Mouse (Mus musculus) brain, embryonic 14.5 days (tissue): ENCODE results near the gene Crtam. TPM values are rescaled to one million over a fixed set of nuclear protein-coding genes. Genes with fewer than 3 reads are reported as not detected.

Experiments
- DNase-seq: peaks from one replicate; pipeline ENCODE4 v3.0.0-alpha.2; 2011; ENCODE audit warnings: low read depth
- CTCF ChIP-seq: fragments of 200-500 bp; IDR thresholded peaks from 2 replicates; pipeline ENCODE4 v1.5.1; 2012; ENCODE audit warnings: inconsistent platforms, mild to moderate bottlenecking, moderate library complexity, borderline replicate concordance; ENCODE audit not compliant: insufficient read depth, insufficient read length; ENCODE audit errors: extremely low read depth
- POLR2A ChIP-seq: fragments of 200-500 bp; IDR thresholded peaks from 2 replicates; pipeline ENCODE4 v1.6.1; 2012; ENCODE audit warnings: mild to moderate bottlenecking, inconsistent platforms, borderline replicate concordance; ENCODE audit not compliant: poor library complexity, insufficient read depth, insufficient read length, severe bottlenecking; ENCODE audit errors: extremely low read depth
- polyA plus RNA-seq: library from polyadenylated mRNA; depleted of rRNA; stranded (reverse); fragments of >200 nt; gene quantifications from 2 replicates; pipeline ENCODE4 v1.2.3, GENCODE M21; 2012; rRNA removed

Crtam gene
- polyA plus RNA-seq: 0.03 and 0.04 TPM in 2 replicates

- TF ChIP-seq POLR2A (no peak), CTCF (no peak)
- no peak for DNase-seq
Observed at GRCm38 (mm10) chr9:41004415-41004814, at the start of gene Crtam. Gene Crtam (minus strand): TSS chr9:41004628.

GRCm38 (mm10) chr9:41054166-41054565 lies 49.7 kb upstream of the Crtam start:
- DNase-seq: peak; percentile 60
- TF ChIP-seq CTCF (no peak), POLR2A (no peak)

GRCm38 (mm10) chr9:41053478-41053877 lies 49.0 kb upstream of the Crtam start:
- no peak for DNase-seq
- TF ChIP-seq POLR2A (no peak), CTCF (no peak)

GRCm38 (mm10) chr9:41051080-41051932 lies 46.9 kb upstream of the Crtam start:
- DNase-seq: peak; percentile 54
- no peak for TF ChIP-seq POLR2A
- no peak for TF ChIP-seq CTCF

GRCm38 (mm10) chr9:41050331-41051079 lies 46.1 kb upstream of the Crtam start:
- no peak for DNase-seq
- TF ChIP-seq CTCF (no peak), POLR2A (no peak)

- TF ChIP-seq CTCF (no peak), POLR2A (no peak)
Observed at GRCm38 (mm10) chr9:41049282-41049681, 44.9 kb upstream of the Crtam start.

GRCm38 (mm10) chr9:41048820-41049219 lies 44.4 kb upstream of the Crtam start:
- no peak for TF ChIP-seq POLR2A
- no peak for TF ChIP-seq CTCF
- no peak for DNase-seq

More at GRCm38 (mm10) chr9:41049282-41049681, 44.9 kb upstream of the Crtam start:
- no peak for DNase-seq

- no peak for TF ChIP-seq POLR2A
- DNase-seq: no peak
Observed at GRCm38 (mm10) chr9:41048216-41048615, 43.8 kb upstream of the Crtam start.

- TF ChIP-seq POLR2A: no peak
- no peak for DNase-seq
Observed at GRCm38 (mm10) chr9:41047654-41048053, 43.2 kb upstream of the Crtam start.

- peak; percentile 85 for TF ChIP-seq CTCF
- TF ChIP-seq POLR2A: no peak
- DNase-seq: peak; percentile 89
Observed at GRCm38 (mm10) chr9:41044626-41045025, 40.2 kb upstream of the Crtam start.

GRCm38 (mm10) chr9:41043641-41044040 lies 39.2 kb upstream of the Crtam start:
- DNase-seq: no peak
- TF ChIP-seq CTCF (no peak), POLR2A (no peak)

- no peak for DNase-seq
- TF ChIP-seq POLR2A (no peak), CTCF (no peak)
Observed at GRCm38 (mm10) chr9:41041404-41041803, 37.0 kb upstream of the Crtam start.

GRCm38 (mm10) chr9:41038150-41038664 lies 33.8 kb upstream of the Crtam start:
- TF ChIP-seq POLR2A (no peak), CTCF (no peak)
- DNase-seq: no peak
